Mouse (Mus musculus) liver, postnatal 0 days (tissue): Measurements from ENCODE around the gene Cd72. TPM values are rescaled to one million over a fixed set of nuclear protein-coding genes. Genes with fewer than 3 reads are reported as not detected.

ENCODE experiments used
- ATAC-seq: fragments of 200-750 bp; cut with Nextera tagmentation; 2 replicates; pipeline ENCODE4 v1.8.0; 2017; ENCODE audit warnings: mild to moderate bottlenecking, moderate library complexity
- DNase-seq: peaks from one replicate; pipeline ENCODE4 v3.0.0-alpha.2; 2016
- H3K27ac ChIP-seq: fragments of 300-500 bp; sonication (generic); 2 replicates; pipeline ENCODE4 v1.5.1; 2014; ENCODE audit warnings: antibody characterized with exemption, moderate library complexity, mild to moderate bottlenecking, low read depth
- H3K27me3 ChIP-seq: fragments of 300-500 bp; sonication (generic); 2 replicates; pipeline ENCODE4 v1.6.1; 2014; ENCODE audit warnings: low read length, control low read depth, mixed read lengths; ENCODE audit not compliant: insufficient read depth
- H3K36me3 ChIP-seq: fragments of 300-500 bp; sonication (generic); replicated peaks from 2 replicates; pipeline ENCODE4 v1.6.1; 2014; ENCODE audit warnings: mild to moderate bottlenecking, control low read depth, low read length, moderate library complexity, mixed read lengths; ENCODE audit not compliant: insufficient read depth
- H3K4me1 ChIP-seq: fragments of 300-500 bp; sonication (generic); 2 replicates; pipeline ENCODE4 v1.6.1; 2014; ENCODE audit warnings: antibody characterized with exemption, mild to moderate bottlenecking, control low read depth; ENCODE audit not compliant: insufficient read depth
- H3K4me2 ChIP-seq: fragments of 300-500 bp; sonication (generic); 2 replicates; pipeline ENCODE4 v1.6.1; 2014; ENCODE audit warnings: low read depth, mild to moderate bottlenecking, low read length, moderate library complexity, mixed read lengths
- H3K4me3 ChIP-seq: fragments of 300-500 bp; sonication (generic); 2 replicates; pipeline ENCODE4 v1.5.1; 2014; ENCODE audit warnings: low read depth, low read length
- H3K9ac ChIP-seq: fragments of 300-500 bp; sonication (generic); replicated peaks from 2 replicates; pipeline ENCODE4 v1.6.1; 2014; ENCODE audit warnings: mild to moderate bottlenecking, moderate library complexity
- H3K9me3 ChIP-seq: fragments of 300-500 bp; sonication (generic); 2 replicates; pipeline ENCODE4 v1.6.1; 2016; ENCODE audit warnings: mild to moderate bottlenecking, control low read depth, low read length, mixed read lengths
- CTCF ChIP-seq: sonication (generic); IDR thresholded peaks from 2 replicates; pipeline ENCODE4 v1.5.1; 2016; ENCODE audit warnings: antibody characterized with exemption, low read depth
- EP300 ChIP-seq: IDR thresholded peaks from 2 replicates; pipeline ENCODE4 v1.6.1; 2016; ENCODE audit warnings: antibody characterized with exemption, low read depth, mild to moderate bottlenecking
- WGBS: fragments of 180-500 bp; shearing (Covaris S2); extraction: QIAGEN DNeasy Blood & Tissue Kit; methylation state at CpG from one replicate; pipeline ENCODE4 v1.1.7; 2014; ENCODE audit not compliant: insufficient replicate concordance; 5-methylcytosine and 5-hydroxymethylcytosine counted together
- polyA plus RNA-seq: library from polyadenylated mRNA; unstranded; fragments of >200 nt; fragmentation: Nextera tagmentation; extraction: Ambion mirVana; gene quantifications from 2 replicates; pipeline ENCODE4 v1.2.1, GENCODE M21; 2015

Cd72 gene
- polyA plus RNA-seq, 1 experiment from 2014 or later: 10.4 TPM

DNA sequence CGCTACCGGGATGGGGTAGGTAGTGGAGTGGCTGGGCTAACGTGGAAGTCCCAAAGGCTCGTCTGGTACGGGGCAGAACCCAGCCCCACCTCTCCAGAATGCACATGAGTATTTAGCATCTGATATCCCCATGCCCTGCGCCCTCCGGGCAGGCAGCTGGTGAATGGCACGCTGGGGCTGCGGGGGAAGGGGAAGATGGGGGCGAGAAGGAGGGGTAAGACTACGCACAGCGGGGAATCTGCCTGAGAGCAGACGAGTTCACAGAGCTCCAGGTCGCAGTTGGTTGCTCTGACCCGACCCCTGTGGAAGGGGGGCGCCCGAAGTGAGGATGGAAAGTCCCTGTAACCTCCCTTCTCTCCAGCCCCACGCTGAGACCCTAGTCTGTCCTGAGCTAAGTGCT lies 1.0 kb downstream of the Cd72 start:
- Histone ChIP-seq H3K36me3 (no peaks in the 10 kb centered on the region; the same call in 1 of the 2 replicates), H3K9ac (peak overlapping the region; percentile 28; the same call in 1 of the 2 replicates), H3K27me3 (peaks cover 27% of the 10 kb centered on the region), H3K4me3 (peak overlapping the region; percentile 22), H3K4me2 (peak overlapping the region; percentile 53), H3K4me1 (peaks cover 13% of the 10 kb centered on the region), H3K27ac (no peak overlapping the region), H3K9me3 (no peaks in the 10 kb centered on the region)
- DNase-seq (peak; percentile 17), ATAC-seq (no peak)
- TF ChIP-seq EP300 (no peak), CTCF (no peak)
- 1% methylated on average over 18 of the region's 18 CpGs for WGBS

- peaks cover 27% of the 10 kb centered on the region for H3K27me3 ChIP-seq
- 45% methylated on average over 11 of the region's 11 CpGs for WGBS
Measured at GRCm38 (mm10) chr4:43452315-43452714, 2.1 kb downstream of the Cd72 start.

GRCm38 (mm10) chr4:43448554-43448953 lies 5.9 kb downstream of the Cd72 start:
- TF ChIP-seq EP300 (no peak), CTCF (no peak)
- H3K4me2 ChIP-seq: no peak overlapping the region
- H3K9ac ChIP-seq: no peak overlapping the region
- H3K4me1 ChIP-seq: peaks cover 11% of the 10 kb centered on the region
- H3K4me3 ChIP-seq: no peak overlapping the region
- H3K36me3 ChIP-seq: peaks cover 21% of the 10 kb centered on the region
- 77% methylated on average over 3 of the region's 3 CpGs for WGBS
- peaks cover 10% of the 10 kb centered on the region for H3K27me3 ChIP-seq
- DNase-seq (no peak), ATAC-seq (no peak)
- no peaks in the 10 kb centered on the region for H3K9me3 ChIP-seq
- H3K27ac ChIP-seq: no peak overlapping the region

More at GRCm38 (mm10) chr4:43452315-43452714, 2.1 kb downstream of the Cd72 start:
- Histone ChIP-seq H3K27ac (no peak overlapping the region), H3K4me3 (no peak overlapping the region), H3K9me3 (no peaks in the 10 kb centered on the region), H3K4me1 (peaks cover 13% of the 10 kb centered on the region), H3K9ac (no peak overlapping the region), H3K4me2 (peak overlapping the region; percentile 53; the same call in 1 of the 2 replicates), H3K36me3 (peaks cover 6% of the 10 kb centered on the region)
- DNase-seq (no peak), ATAC-seq (no peak)
- TF ChIP-seq EP300 (no peak), CTCF (no peak)

- peaks cover 21% of the 10 kb centered on the region for H3K36me3 ChIP-seq
- H3K27me3 ChIP-seq: no peaks in the 10 kb centered on the region
- no peak overlapping the region for H3K9ac ChIP-seq
- H3K9me3 ChIP-seq: no peaks in the 10 kb centered on the region
- TF ChIP-seq CTCF (no peak), EP300 (no peak)
- no peak overlapping the region for H3K27ac ChIP-seq
- no peak overlapping the region for H3K4me3 ChIP-seq
- DNase-seq (peak; percentile 16), ATAC-seq (no peak)
- peaks cover 6% of the 10 kb centered on the region for H3K4me1 ChIP-seq
- 88% methylated on average over 13 of the region's 13 CpGs for WGBS
- no peak overlapping the region for H3K4me2 ChIP-seq
Measured at GRCm38 (mm10) chr4:43447251-43447650, 7.2 kb downstream of the Cd72 start.

DNA sequence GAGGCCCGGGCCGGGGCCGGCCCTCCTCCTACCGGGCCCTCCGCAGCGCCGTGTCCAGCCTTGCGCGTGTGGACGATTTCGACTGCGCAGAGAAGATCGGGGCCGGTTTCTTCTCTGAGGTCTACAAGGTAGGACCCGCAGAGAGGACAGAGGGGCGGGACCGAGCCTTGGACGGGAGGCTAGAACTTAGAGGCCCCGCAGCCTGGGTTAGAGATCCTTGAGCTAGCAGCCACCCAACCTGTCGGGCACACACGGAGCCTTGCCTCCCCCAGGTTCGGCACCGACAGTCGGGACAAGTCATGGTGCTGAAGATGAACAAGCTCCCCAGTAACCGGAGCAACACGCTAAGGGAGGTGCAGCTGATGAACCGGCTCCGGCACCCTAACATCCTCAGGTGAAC lies 10.9 kb downstream of the Cd72 start:
- peaks cover 4% of the 10 kb centered on the region for H3K4me1 ChIP-seq
- peak; percentile 38 for DNase-seq
- H3K27me3 ChIP-seq: no peaks in the 10 kb centered on the region
- H3K4me2 ChIP-seq: peak overlapping the region; percentile 99
- peak overlapping the region; percentile 78 for H3K9ac ChIP-seq
- peaks cover 21% of the 10 kb centered on the region for H3K36me3 ChIP-seq
- WGBS: 5% methylated on average over 28 of the region's 28 CpGs
- no peak for ATAC-seq
- H3K9me3 ChIP-seq: no peaks in the 10 kb centered on the region
- H3K27ac ChIP-seq: peak overlapping the region; percentile 83; the same call in 1 of the 2 replicates
- H3K4me3 ChIP-seq: peak overlapping the region; percentile 71
- no peak for TF ChIP-seq CTCF
- TF ChIP-seq EP300: no peak

DNA sequence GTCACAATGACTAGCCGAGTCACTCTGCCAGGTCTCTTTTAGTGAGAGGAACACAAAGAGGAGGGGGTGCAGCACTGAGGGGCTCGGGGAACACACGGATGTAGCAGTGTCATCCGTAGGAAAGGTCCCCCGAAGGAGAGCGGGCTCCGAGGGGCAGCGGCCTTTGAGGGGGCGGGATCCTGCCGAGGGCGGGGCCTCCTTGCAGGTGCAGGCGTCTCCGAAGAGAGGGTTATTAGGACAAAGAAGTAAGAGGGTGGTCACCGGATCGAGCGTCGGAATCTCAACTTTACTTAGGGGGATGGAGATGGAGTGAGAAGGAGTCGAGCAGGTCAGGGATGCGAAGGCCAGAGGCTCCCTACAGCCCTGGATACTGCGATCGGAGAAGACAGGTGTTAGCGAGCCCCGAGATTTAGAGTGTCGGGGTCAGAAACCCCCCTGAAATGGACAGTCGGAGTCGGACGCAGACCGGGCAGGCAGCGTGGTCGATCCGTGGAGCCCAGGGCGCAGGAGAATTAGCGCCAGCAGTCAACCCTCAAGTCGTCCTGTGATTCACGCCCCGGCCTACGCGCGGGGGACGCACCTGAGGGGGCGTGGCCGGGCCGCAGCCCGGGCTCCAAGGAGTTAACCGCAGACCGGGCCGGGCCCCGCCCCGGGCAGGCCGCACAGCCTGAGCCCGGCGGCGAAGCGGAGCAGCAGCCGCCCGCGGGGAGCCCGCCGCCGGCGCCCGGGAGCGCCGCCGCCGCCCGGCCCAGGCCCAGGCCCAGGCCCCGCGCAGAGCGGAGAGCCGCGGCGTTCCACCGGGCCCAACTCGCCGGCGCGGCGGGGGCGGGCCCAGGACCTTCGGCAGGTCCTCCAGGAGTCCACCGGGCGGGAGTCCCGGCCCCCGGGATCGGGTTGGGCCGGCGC lies 11.7 kb downstream of the Cd72 start:
- peaks cover 4% of the 10 kb centered on the region for H3K4me1 ChIP-seq
- H3K4me3 ChIP-seq: peak overlapping the region; percentile 71
- peak; percentile 15; the same call in 1 of the 2 replicates for TF ChIP-seq EP300
- TF ChIP-seq CTCF: no peak
- H3K4me2 ChIP-seq: peak overlapping the region; percentile 99
- H3K27me3 ChIP-seq: no peaks in the 10 kb centered on the region
- DNase-seq: peak; percentile 78
- H3K36me3 ChIP-seq: peaks cover 16% of the 10 kb centered on the region
- WGBS: under 1% methylated on average over 41 of the region's 88 CpGs
- peak overlapping the region; percentile 78 for H3K9ac ChIP-seq
- no peaks in the 10 kb centered on the region for H3K9me3 ChIP-seq
- ATAC-seq: peak; percentile 77
- H3K27ac ChIP-seq: peak overlapping the region; percentile 83
